Mouse (Mus musculus) Patski (cell line): Measurements from ENCODE around the gene Gpbar1. TPM values are rescaled to one million over a fixed set of nuclear protein-coding genes. Genes with fewer than 3 reads are reported as not detected.
A peak's percentile ranks its signal among the peaks of the same experiment; 100 is the strongest.

Experiments
- ATAC-seq: fragments of 100-300 bp; one replicate; pipeline ENCODE4 v1.8.0; 2021
- CTCF ChIA-PET: fragments of 350-600 bp; sonication (Branson Sonifier 250); formaldehyde crosslinking; loops from one replicate; lab custom pipeline; 2022; ENCODE audit warnings: inconsistent platforms; lab: Charles Lee
- POLR2A ChIA-PET: fragments of 350-600 bp; sonication (Branson Sonifier 250); formaldehyde crosslinking; loops from one replicate; lab custom pipeline; 2022; ENCODE audit warnings: antibody characterized with exemption, inconsistent platforms; lab: Charles Lee
- DNase-seq: peaks from one replicate; pipeline ENCODE4 v3.0.0-alpha.2; 2011; ENCODE audit warnings: low read depth, low spot score
- H3K27me3 ChIP-seq: fragments of 371-371 bp; one replicate; pipeline ENCODE4 v1.5.1; 2021
- CTCF ChIP-seq: fragments of 100-300 bp; IDR thresholded peaks from one replicate; pipeline ENCODE4 v1.5.1; 2021
- in situ Hi-C: fragments of 300-500 bp; cut with MboI; formaldehyde crosslinking; loops from 3 replicates; pipeline ENCODE4 v1.11.1; 2018; ENCODE audit warnings: low pct_unique_long_range_greater_than_20kb, mixed read lengths
- polyA plus RNA-seq: library from polyadenylated mRNA; unstranded; gene quantifications from one replicate; pipeline ENCODE4 v1.2.3, GENCODE M21; 2021

Gpbar1 gene
- polyA plus RNA-seq, 1 experiment from 2014 or later: 1.7 TPM

DNA sequence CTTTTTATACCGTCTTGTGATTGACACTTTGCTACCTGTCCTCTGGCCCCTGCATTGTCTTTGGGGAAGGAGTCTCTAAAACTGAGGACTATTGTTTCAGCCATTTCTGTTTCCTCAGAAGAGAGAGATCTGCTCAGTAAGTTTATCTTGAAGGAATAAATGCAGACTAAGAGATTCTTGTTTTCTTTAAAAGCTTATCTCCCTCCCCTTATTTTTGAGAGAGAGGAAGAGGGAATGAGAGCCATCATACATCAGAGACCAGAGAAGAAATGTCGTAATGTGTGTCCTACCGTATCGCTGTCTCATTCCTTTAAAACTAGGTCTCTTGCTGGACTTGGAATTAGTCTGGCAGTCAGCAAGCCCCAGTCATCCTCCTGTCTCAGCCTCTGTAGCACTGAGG lies 37.5 kb upstream of the Gpbar1 start:
- no peaks in the 10 kb centered on the region for H3K27me3 ChIP-seq
- POLR2A ChIA-PET: interaction anchor here (0.7 to 1.4 kb wide), 2 partner anchors 27 to 45 kb away, joined by 3 read pairs; no protein-coding TSS in a partner anchor
- DNase-seq (no peak), ATAC-seq (no peak)
- CTCF ChIA-PET: no interaction called here
- in situ Hi-C loops: no loop called here
- TF ChIP-seq CTCF: no peak

DNA sequence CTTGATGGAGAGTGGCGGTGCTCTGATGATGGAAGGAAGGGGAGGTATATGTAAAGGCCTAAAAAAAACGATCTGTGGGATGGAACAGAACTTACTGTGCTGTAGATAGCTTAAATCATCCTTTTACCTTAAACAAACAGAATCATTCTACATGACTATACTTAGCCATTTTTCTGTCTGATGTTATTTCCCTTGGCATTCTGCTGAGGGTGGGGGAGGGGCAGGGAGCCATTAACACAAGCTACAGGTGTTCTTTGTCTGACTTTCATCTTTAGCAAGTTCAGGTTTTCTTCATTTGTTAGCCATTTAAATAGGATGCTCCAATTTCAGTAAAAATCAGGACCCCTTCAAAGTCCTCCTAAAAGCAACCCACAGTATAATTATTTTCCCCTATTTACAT lies 32.8 kb upstream of the Gpbar1 start:
- no peak for TF ChIP-seq CTCF
- ChIA-PET POLR2A (no interaction called here), CTCF (no interaction called here)
- ATAC-seq: no peak
- no peaks in the 10 kb centered on the region for H3K27me3 ChIP-seq
- in situ Hi-C loops: no loop called here
- DNase-seq: no peak

DNA sequence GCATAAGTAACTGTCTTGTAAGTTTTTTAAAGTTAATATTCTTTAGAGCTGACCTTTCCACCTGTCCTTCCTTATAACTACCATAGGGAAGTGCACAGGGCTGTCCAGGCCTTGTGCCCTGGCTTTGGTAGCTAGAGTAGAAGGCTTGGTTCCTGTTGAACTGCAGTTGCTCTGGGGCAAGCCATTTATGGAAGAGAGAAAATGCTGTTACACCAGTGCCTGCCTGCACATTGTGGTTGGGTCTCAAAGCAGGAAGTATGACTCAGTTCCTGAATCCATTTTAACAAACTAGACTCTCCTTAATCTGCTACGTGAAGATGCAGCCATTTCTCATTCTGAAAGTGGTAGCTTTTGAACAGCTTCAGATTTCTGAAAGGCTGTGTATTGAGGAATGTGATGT lies 29.6 kb upstream of the Gpbar1 start:
- ChIA-PET POLR2A (interaction anchor here (1.0 to 3.7 kb wide), 2 partner anchors 11 to 36 kb away, joined by 5 to 41 read pairs; partner anchors contain the start of gene Arpc2), CTCF (interaction anchor here (0.8 to 3.0 kb wide), 8 partner anchors 9 to 41 kb away, joined by 3 to 10 read pairs (median 3); no protein-coding TSS in a partner anchor)
- no peaks in the 10 kb centered on the region for H3K27me3 ChIP-seq
- in situ Hi-C loops: no loop called here
- ATAC-seq: peak; percentile 81
- no peak for TF ChIP-seq CTCF
- peak; percentile 50 for DNase-seq

DNA sequence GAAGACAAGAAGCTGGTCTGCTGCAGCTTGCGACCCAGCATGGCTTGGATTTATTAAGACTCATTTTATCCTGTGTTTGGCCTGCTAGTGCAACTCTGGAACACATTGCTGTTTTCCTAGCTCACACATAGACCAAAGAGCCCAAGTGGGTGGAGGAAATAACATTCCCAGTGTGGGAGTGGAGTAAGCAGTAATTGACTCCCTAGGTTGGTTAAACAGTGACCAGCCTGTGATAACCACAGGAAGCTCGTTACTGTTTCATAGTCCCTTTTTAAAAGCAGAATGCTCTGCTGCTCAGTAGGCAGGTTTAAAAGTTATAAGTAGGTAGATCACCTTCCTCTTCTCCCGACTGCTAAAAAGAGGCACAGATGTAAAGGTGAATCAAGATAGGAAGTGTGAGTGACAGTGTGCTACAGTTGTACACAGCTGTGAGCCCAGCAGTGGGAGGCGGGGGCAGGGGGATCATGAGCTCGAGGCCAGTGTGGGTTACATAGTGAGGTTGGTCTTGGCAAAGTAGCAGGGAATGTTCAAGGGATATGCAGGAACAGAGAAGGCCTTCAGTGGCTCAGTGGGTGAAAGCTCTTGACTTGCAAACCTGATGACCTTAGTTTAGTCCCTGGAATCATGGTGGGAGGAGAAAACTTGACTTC lies 28.9 kb upstream of the Gpbar1 start:
- CTCF ChIA-PET: interaction anchor here (0.7 to 3.0 kb wide), 10 partner anchors 9 to 45 kb away, joined by 3 to 10 read pairs (median 3); partner anchors contain the start of gene Aamp
- peak; percentile 66 for DNase-seq
- in situ Hi-C loops: no loop called here
- no peaks in the 10 kb centered on the region for H3K27me3 ChIP-seq
- POLR2A ChIA-PET: interaction anchor here (0.7 to 3.7 kb wide), 4 partner anchors 12 to 36 kb away, joined by 3 to 41 read pairs (median 4); partner anchors contain the start of gene Arpc2
- ATAC-seq: peak; percentile 85
- TF ChIP-seq CTCF: no peak

DNA sequence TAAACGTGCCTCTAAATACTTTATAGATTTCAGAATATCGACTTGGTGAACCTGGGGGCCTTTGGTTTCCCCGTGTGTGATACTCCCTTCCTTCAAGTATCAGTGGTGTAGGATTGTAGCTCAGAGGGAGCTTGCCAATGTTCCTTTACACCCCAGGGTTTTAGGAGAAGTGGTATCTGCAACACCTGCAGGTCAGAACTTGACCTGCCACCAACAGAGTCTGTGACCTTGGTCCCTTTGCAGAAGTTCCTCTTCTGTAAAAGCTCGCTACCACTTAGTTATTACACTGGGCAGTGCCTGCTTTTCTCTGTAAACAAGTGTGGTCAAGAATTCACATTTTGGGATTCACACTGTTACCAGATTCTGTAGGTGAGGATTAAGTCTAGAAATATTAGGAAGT lies 28.3 kb upstream of the Gpbar1 start:
- DNase-seq: no peak
- no peak for TF ChIP-seq CTCF
- no peaks in the 10 kb centered on the region for H3K27me3 ChIP-seq
- ChIA-PET POLR2A (interaction anchor here (0.7 to 3.7 kb wide), 4 partner anchors 12 to 27 kb away, joined by 3 to 41 read pairs (median 4); partner anchors contain the start of gene Arpc2), CTCF (interaction anchor here (1.1 to 3.0 kb wide), 8 partner anchors 10 to 44 kb away, joined by 3 to 10 read pairs (median 4); partner anchors contain the start of genes Aamp and Arpc2)
- ATAC-seq: no peak
- in situ Hi-C loops: no loop called here

DNA sequence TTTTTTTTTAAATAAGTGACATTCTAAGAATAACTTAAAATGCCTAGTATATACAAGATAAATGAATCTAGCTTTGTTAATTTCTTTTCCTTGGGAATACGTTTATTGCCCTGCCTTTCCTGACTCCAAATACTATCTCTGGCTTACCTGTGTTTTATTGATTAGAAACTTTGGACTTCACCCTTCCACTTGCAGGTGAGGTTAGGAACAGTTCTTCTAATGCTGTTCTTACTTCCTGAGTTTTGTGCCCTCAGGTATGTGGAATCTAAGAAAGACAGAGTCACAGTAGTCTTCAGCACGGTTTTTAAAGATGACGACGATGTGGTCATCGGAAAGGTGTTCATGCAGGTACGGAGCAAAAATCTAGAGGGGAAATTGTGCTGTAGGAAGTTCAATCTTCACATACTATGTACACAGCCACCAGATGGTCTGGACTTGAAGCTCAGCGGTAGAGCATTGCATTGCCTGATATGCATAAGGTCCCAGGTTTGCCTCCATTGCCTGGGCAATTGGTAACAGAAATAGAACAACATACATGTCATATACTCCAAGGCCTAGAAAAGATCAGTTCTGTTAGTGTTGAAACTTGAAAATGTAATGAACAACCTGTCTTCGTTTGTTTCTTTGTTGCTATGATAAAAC lies 22.5 kb upstream of the Gpbar1 start:
- TF ChIP-seq CTCF: no peak
- POLR2A ChIA-PET: interaction anchor here (0.6 kb wide), 1 partner anchor 136 kb away, joined by 3 read pairs; no protein-coding TSS in a partner anchor
- CTCF ChIA-PET: no interaction called here
- ATAC-seq (no peak), DNase-seq (no peak)
- H3K27me3 ChIP-seq: no peaks in the 10 kb centered on the region
- in situ Hi-C loops: no loop called here

DNA sequence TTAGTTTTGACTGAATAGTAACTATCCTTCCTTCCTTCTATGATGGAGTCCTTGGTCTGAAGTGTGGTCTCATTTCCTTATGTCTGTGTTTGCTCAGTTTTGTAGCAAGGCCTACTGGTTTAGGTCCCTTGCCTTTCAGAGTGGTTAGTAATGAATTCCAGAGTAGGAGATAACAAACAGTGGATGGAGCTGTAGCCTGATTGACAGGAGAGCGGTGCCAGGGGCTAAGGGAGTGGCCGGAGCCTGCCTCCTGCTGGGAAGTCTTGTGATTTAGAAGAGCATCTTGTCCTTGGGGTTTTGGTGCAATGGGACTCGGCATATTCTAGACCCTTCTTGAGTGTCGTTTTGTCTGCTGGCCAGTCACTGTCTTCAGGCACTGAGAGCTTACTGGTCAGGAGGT lies 21.6 kb upstream of the Gpbar1 start:
- ATAC-seq (no peak), DNase-seq (no peak)
- TF ChIP-seq CTCF: no peak
- in situ Hi-C loops: no loop called here
- ChIA-PET POLR2A (no interaction called here), CTCF (interaction anchor here (1.4 kb wide), 1 partner anchor 9 kb away, joined by 3 read pairs; no protein-coding TSS in a partner anchor)
- H3K27me3 ChIP-seq: no peaks in the 10 kb centered on the region

DNA sequence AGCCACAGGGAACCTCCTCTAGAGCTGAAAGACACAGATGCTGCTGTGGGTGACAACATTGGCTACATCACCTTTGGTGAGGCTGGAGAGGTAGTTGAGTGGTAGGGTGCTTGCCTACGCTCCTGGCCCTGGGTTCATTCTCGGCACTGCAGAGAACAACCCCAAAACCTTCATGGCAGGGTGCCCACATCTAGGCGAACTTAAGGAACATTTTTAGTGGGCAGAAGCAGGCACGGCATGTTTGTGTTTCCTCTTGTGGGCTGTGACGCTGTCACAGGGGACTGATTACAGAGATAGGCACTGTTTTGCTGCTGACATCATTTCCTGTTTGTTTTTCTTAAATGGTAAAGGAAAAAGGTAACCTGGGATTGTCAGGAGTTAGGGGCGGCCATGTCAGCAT lies 15.8 kb upstream of the Gpbar1 start:
- ATAC-seq (no peak), DNase-seq (no peak)
- in situ Hi-C loops: no loop called here
- TF ChIP-seq CTCF: no peak
- POLR2A ChIA-PET: interaction anchor here (1.2 kb wide), 1 partner anchor 11 kb away, joined by 5 read pairs; no protein-coding TSS in a partner anchor
- H3K27me3 ChIP-seq: no peaks in the 10 kb centered on the region
- CTCF ChIA-PET: interaction anchor here (1.3 to 2.0 kb wide), 2 partner anchors 11 to 13 kb away, joined by 3 to 5 read pairs; no protein-coding TSS in a partner anchor

DNA sequence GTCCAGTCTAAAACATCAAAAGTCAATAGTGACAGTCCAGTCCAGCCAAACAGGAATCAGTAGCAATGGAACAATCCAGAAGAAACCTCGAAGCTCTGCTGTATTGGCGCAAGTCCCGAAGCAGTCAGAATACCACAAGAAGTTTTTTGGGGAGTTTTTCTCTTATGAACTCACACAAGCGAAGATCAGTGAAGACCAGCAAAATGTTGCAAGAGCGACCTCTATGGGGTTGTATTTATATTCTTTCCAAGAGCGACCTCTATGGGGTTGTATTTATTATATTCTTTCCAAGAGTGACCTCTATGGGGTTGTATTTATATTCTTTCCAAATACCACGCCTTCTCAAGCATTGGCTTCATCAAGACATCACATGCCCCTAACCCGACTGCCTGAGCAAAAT lies 9.6 kb upstream of the Gpbar1 start:
- ATAC-seq (no peak), DNase-seq (no peak)
- in situ Hi-C loops: no loop called here
- TF ChIP-seq CTCF: no peak
- ChIA-PET POLR2A (no interaction called here), CTCF (interaction anchor here (1.7 to 2.9 kb wide), 2 partner anchors 16 to 20 kb away, joined by 4 to 10 read pairs; no protein-coding TSS in a partner anchor)
- H3K27me3 ChIP-seq: no peaks in the 10 kb centered on the region

DNA sequence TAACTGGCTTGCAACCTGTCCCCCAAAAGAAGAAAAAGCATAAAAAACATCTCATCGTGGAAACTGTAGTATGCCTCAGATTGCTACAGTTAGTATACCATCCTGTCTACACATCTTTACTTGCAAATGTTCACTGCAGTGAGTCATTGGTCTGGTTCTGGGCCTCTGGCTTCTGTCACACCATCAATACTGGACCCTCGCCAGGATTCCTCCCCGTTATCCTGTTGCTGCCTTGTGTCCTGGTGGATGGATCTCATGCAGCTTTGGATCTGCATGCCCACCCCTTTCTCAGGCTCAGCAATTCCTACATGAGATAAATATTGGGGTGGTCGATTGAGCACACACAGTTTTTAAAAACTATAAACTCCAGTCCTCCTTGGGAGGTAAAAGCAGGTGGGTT lies 6.7 kb upstream of the Gpbar1 start:
- no peak for TF ChIP-seq CTCF
- ATAC-seq (no peak), DNase-seq (no peak)
- in situ Hi-C loops: no loop called here
- ChIA-PET POLR2A (no interaction called here), CTCF (interaction anchor here (1.0 kb wide), 1 partner anchor 18 kb away, joined by 5 read pairs; no protein-coding TSS in a partner anchor)
- H3K27me3 ChIP-seq: no peaks in the 10 kb centered on the region
